Mouse (Mus musculus) MEL (cell line): Measurements from ENCODE around the gene Nipsnap2.

ENCODE experiments used
- CHD2 ChIP-seq: IDR thresholded peaks from 2 replicates; pipeline ENCODE4 v1.6.1; 2011; ENCODE audit warnings: low read length, improper control_type of control experiment
- CTCF ChIP-seq, 3 experiments: IDR thresholded peaks in 2 of 3; conservative IDR thresholded peaks in 1 of 3; 2 replicates each; pipeline ENCODE4 v1.5.1; 2011 to 2012; ENCODE audit warnings: low read length in 3 of 3, low read depth in 2 of 3, mild to moderate bottlenecking in 2 of 3, improper control_type of control experiment in 1 of 3, inconsistent platforms in 1 of 3, mixed read lengths in 1 of 3, moderate library complexity in 1 of 3; ENCODE audit not compliant: control insufficient read depth in 1 of 3, insufficient read depth in 1 of 3, poor library complexity in 1 of 3, severe bottlenecking in 1 of 3
- EP300 ChIP-seq, 2 experiments: IDR thresholded peaks; 2 replicates each; pipeline ENCODE4 v1.6.1; 2011; ENCODE audit warnings: improper control_type of control experiment in 2 of 2, low read length in 2 of 2, low read depth in 1 of 2, mild to moderate bottlenecking in 1 of 2
- MAFK ChIP-seq: IDR thresholded peaks from 2 replicates; pipeline ENCODE4 v1.6.1; 2011; ENCODE audit warnings: low read depth, mild to moderate bottlenecking, low read length, improper control_type of control experiment, borderline replicate concordance
- SIN3A ChIP-seq: IDR thresholded peaks from 2 replicates; pipeline ENCODE4 v1.6.1; 2012; ENCODE audit warnings: low read length, improper control_type of control experiment, inconsistent platforms
- SMC3 ChIP-seq: IDR thresholded peaks from 2 replicates; pipeline ENCODE4 v1.6.1; 2011; ENCODE audit warnings: low read depth, low read length, improper control_type of control experiment
- USF1 ChIP-seq: IDR thresholded peaks from 2 replicates; pipeline ENCODE4 v1.6.1; 2014; ENCODE audit warnings: low read depth, mild to moderate bottlenecking, inconsistent platforms, low read length, improper control_type of control experiment, moderate library complexity

DNA sequence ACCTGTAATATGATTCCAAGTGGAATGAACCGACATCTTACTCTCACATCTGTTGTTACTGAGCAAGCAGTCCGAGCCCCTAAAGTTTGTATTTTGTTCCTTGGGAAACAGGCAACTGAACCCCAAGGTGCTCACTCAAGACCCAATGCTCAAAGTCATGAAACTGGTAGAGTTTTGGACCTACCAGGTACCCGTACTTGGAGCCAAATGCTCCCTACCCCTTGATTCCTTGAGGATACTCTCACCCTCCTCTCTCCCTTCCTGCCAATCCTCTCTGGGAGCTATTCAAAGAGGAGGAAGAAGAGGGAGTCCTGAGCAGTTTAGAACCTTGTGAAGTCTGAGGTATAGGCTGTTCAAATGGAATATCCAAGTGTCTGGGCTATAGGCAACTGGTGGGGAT lies 1.9 kb downstream of the Nipsnap2 start:
- TF ChIP-seq EP300 (IDR thresholded peaks at IDR 0.05; ENCODE audit: low read depth in 1 of 2, low read length in 2 of 2) (no peak), CTCF (IDR thresholded peaks at IDR 0.05 in 2 of 3, conservative IDR thresholded peaks at IDR 0.05 in 1 of 3; ENCODE audit: control insufficient read depth in 1 of 3, insufficient read depth in 1 of 3, low read depth in 2 of 3, low read length in 3 of 3, poor library complexity in 1 of 3, severe bottlenecking in 1 of 3) (no peak), SMC3 (no peak), SIN3A (no peak), CHD2 (no peak), USF1 (no peak), MAFK (no peak)
